In genomic region chr7:101092618-101093017, GRCm38 (mm10) we compare ENCODE assay signal across 8 mouse cellular contexts. TPM values are rescaled to one million over a fixed set of nuclear protein-coding genes. Genes with fewer than 3 reads are reported as not detected.
DNase-seq lines count a peak whose midpoint lies in the region; ATAC-seq and TF ChIP-seq lines count a peak whose summit lies in the region.

Gene Fchsd2, plus strand, starts transcription at chr7:101092863.

- peaks cover 10% of the 10 kb centered on the region; the same call in 1 of the 2 replicates for H3K4me1 ChIP-seq in cerebellum, adult 2 months (ENCODE audit: control insufficient read depth, insufficient read depth, low read length)
- 0 out of 2 replicates have a peak, but pooled peaks cover 5% of the 10 kb centered on the region for H3K4me1 ChIP-seq in hindbrain, embryonic 10.5 days (replicated peaks)
- H3K4me1 ChIP-seq in midbrain, embryonic 15.5 days: no peaks in the 10 kb centered on the region

- H3K27ac ChIP-seq in cerebellum, adult 2 months (ENCODE audit: insufficient read depth, low read length): no peak within 1 kb of the TSS
- 0 out of 2 replicates have a peak within 1 kb of the TSS, but pooled peaks have one; percentile 0 for H3K27ac ChIP-seq in hindbrain, embryonic 10.5 days
- no peak within 1 kb of the TSS for H3K27ac ChIP-seq in midbrain, embryonic 15.5 days

- POLR2A ChIA-PET in Patski (lab: Charles Lee): interaction anchor here (1.1 kb wide), 1 partner anchor 17 kb away, joined by 7 read pairs; no protein-coding TSS in a partner anchor

- CTCF ChIA-PET in Patski (lab: Charles Lee): no interaction called here

- no peak for ATAC-seq in Patski
- ATAC-seq in erythroid progenitor cell, adult 5-6 weeks (replicated peaks; ENCODE audit: low FRiP score, poor library complexity, severe bottlenecking): no peak
- no peak for ATAC-seq in midbrain, embryonic 15.5 days (replicated peaks)

- no peak for TF ChIP-seq CTCF in cerebellum, adult 2 months (IDR thresholded peaks at IDR 0.05; ENCODE audit: borderline replicate concordance, insufficient read depth, low read depth, low read length)
- no peak for TF ChIP-seq CTCF in Patski (IDR thresholded peaks at IDR 0.05)

- H3K9me3 ChIP-seq in hindbrain, embryonic 10.5 days: no peaks in the 10 kb centered on the region
- H3K9me3 ChIP-seq in midbrain, embryonic 15.5 days: no peaks in the 10 kb centered on the region

- in situ Hi-C loops in Patski (cut with MboI; ENCODE audit: low pct_unique_long_range_greater_than_20kb): no loop called here

- no peak for TF ChIP-seq POLR2A in cerebellum, adult 2 months (IDR thresholded peaks at IDR 0.05; ENCODE audit: borderline replicate concordance, insufficient read depth, low read length)

- no peak within 1 kb of the TSS for H3K4me3 ChIP-seq in cerebellum, adult 2 months (replicated peaks; ENCODE audit: insufficient read depth, low read depth, low read length)
- no peak within 1 kb of the TSS for H3K4me3 ChIP-seq in hindbrain, embryonic 10.5 days
- no peak within 1 kb of the TSS for H3K4me3 ChIP-seq in midbrain, embryonic 15.5 days

- H3K4me2 ChIP-seq in midbrain, embryonic 15.5 days: no peak within 1 kb of the TSS

- intact Hi-C loops in left cerebral cortex, postnatal 36 days (cut with DNase I): no loop called here

- 15% methylated on average over 7 of the region's 7 CpGs for WGBS in cerebellum, adult 2 months
- WGBS in hindbrain, embryonic 10.5 days: 78% methylated on average over 7 of the region's 7 CpGs
- 78% methylated on average over 7 of the region's 7 CpGs for WGBS in midbrain, embryonic 15.5 days

- H3K36me3 ChIP-seq in hindbrain, embryonic 10.5 days: no peaks in the 10 kb centered on the region
- no peaks in the 10 kb centered on the region for H3K36me3 ChIP-seq in midbrain, embryonic 15.5 days (replicated peaks)

- peak; percentile 25 to 53 for DNase-seq in cerebellum, adult 2 months
- no peak for DNase-seq in cerebellum, adult 11 months
- no peak for DNase-seq in Patski (ENCODE audit: low read depth, low spot score)
- no peak for DNase-seq in hindbrain, embryonic 10.5 days (ENCODE audit: low spot score)
- DNase-seq in left cerebral cortex, postnatal 36 days (ENCODE audit: low spot score in 2 of 2): peak in 1 of 2 experiments; percentile 10
- peak; percentile 62 to 65 for DNase-seq in thymus, postnatal 36 days

- no peak within 1 kb of the TSS for H3K9ac ChIP-seq in midbrain, embryonic 15.5 days

- H3K27me3 ChIP-seq in cerebellum, adult 2 months (ENCODE audit: control insufficient read depth, insufficient read depth, low read length): no peaks in the 10 kb centered on the region
- no peaks in the 10 kb centered on the region for H3K27me3 ChIP-seq in Patski
- H3K27me3 ChIP-seq in hindbrain, embryonic 10.5 days (ENCODE audit: insufficient read depth, poor library complexity, severe bottlenecking): no peaks in the 10 kb centered on the region
- H3K27me3 ChIP-seq in midbrain, embryonic 15.5 days (replicated peaks): no peaks in the 10 kb centered on the region

RNA-seq across cellular contexts. Expression of gene Fchsd2, which starts in this region (rescaled TPM):
- 27.6 and 29.3 TPM in 2 replicates for polyA plus RNA-seq in cerebellum, adult 2 months (2012; rRNA removed)
- polyA plus RNA-seq in Patski (2021): 14.0 TPM
- 5.4 and 11.7 TPM in 2 replicates for total RNA-seq in erythroid progenitor cell, adult 5-6 weeks (2015; ENCODE audit: low replicate concordance)
- 7.2 and 13.8 TPM in 2 replicates for total RNA-seq in erythroid progenitor cell, adult 5-6 weeks (2017; ENCODE audit: low replicate concordance)
- polyA plus RNA-seq in hindbrain, embryonic 10.5 days (2016; fragmentation: Nextera tagmentation; extraction: Ambion mirVana): 18.5 and 20.9 TPM in 2 replicates
- 10 to 100 TPM; 31.3 to 41.8 TPM for total RNA-seq in left cerebral cortex, postnatal 36 days (2021)
- polyA plus RNA-seq in midbrain, embryonic 15.5 days (2015; fragmentation: Nextera tagmentation; extraction: Ambion mirVana): 41.7 and 46.2 TPM in 2 replicates

Comparison
In these comparisons a context has a peak if more than half of its experiments do, and no peak if none do; other contexts are left out.
1. DNase-seq: peak in cerebellum, adult 2 months (2 of 2) and thymus, postnatal 36 days (2 of 2); none in cerebellum, adult 11 months (single experiment), Patski (single experiment) and hindbrain, embryonic 10.5 days (single experiment).